Mouse (Mus musculus) cortical plate, adult 2 months (tissue): ENCODE measurements around the gene Akap8.

ENCODE experiments used
- CTCF ChIP-seq: fragments of 200-500 bp; IDR thresholded peaks from 2 replicates; pipeline ENCODE4 v1.5.1; 2011; ENCODE audit warnings: mild to moderate bottlenecking, control low read depth, low read length; ENCODE audit not compliant: insufficient read depth; ENCODE audit errors: extremely low read depth
- POLR2A ChIP-seq: fragments of 200-500 bp; IDR thresholded peaks from 2 replicates; pipeline ENCODE4 v1.6.1; 2011; ENCODE audit warnings: mild to moderate bottlenecking, low read length, control low read depth; ENCODE audit not compliant: insufficient read depth; ENCODE audit errors: extremely low read depth

- no peak for TF ChIP-seq CTCF
- no peak for TF ChIP-seq POLR2A
Observed at GRCm38 (mm10) chr17:32358943-32359340, 37.9 kb upstream of the Akap8 start.
